Mouse (Mus musculus) stomach, embryonic 16.5 days (tissue): Measurements from ENCODE around the gene Col23a1. TPM values are rescaled to one million over a fixed set of nuclear protein-coding genes. Genes with fewer than 3 reads are reported as not detected.

ENCODE experiments used
- ATAC-seq: fragments of 200-750 bp; cut with Nextera tagmentation; 2 replicates; pipeline ENCODE4 v1.8.0; 2017; ENCODE audit warnings: moderate number of reproducible peaks, moderate TSS enrichment; ENCODE audit not compliant: insufficient read depth, low FRiP score
- H3K27ac ChIP-seq: fragments of 300-500 bp; sonication (generic); 2 replicates; pipeline ENCODE4 v1.5.1; 2014; ENCODE audit warnings: low read length
- H3K27me3 ChIP-seq: fragments of 300-500 bp; sonication (generic); 2 replicates; pipeline ENCODE4 v1.6.1; 2014; ENCODE audit warnings: low read length, control low read depth, mixed read lengths; ENCODE audit not compliant: control insufficient read depth, insufficient read depth
- H3K36me3 ChIP-seq: fragments of 300-500 bp; sonication (generic); 2 replicates; pipeline ENCODE4 v1.6.1; 2014; ENCODE audit warnings: low read length; ENCODE audit not compliant: control insufficient read depth, insufficient read depth
- H3K4me1 ChIP-seq: fragments of 300-500 bp; sonication (generic); 2 replicates; pipeline ENCODE4 v1.6.1; 2014; ENCODE audit warnings: low read length, control low read depth, mixed read lengths; ENCODE audit not compliant: control insufficient read depth, insufficient read depth
- H3K4me2 ChIP-seq: fragments of 300-500 bp; sonication (generic); 2 replicates; pipeline ENCODE4 v1.6.1; 2014; ENCODE audit warnings: low read depth, low read length, mixed read lengths
- H3K4me3 ChIP-seq: fragments of 300-500 bp; sonication (generic); replicated peaks from 2 replicates; pipeline ENCODE4 v1.5.1; 2014; ENCODE audit warnings: mild to moderate bottlenecking, low read length
- H3K9ac ChIP-seq: fragments of 300-500 bp; sonication (generic); 2 replicates; pipeline ENCODE4 v1.6.1; 2014; ENCODE audit warnings: low read length
- H3K9me3 ChIP-seq: fragments of 300-500 bp; sonication (generic); replicated peaks from 2 replicates; pipeline ENCODE4 v1.6.1; 2016; ENCODE audit warnings: low read length, control low read depth; ENCODE audit not compliant: control insufficient read depth
- WGBS: fragments of 180-500 bp; shearing (Covaris S2); extraction: QIAGEN DNeasy Blood & Tissue Kit; methylation state at CpG from one replicate; pipeline ENCODE4 v1.1.7; 2014; 5-methylcytosine and 5-hydroxymethylcytosine counted together
- polyA plus RNA-seq: library from polyadenylated mRNA; unstranded; fragments of >200 nt; fragmentation: Nextera tagmentation; extraction: Ambion mirVana; gene quantifications from 2 replicates; pipeline ENCODE4 v1.2.1, GENCODE M21; 2015

The Col23a1 gene
- polyA plus RNA-seq, 1 experiment from 2014 or later = 7.0 TPM

GRCm38 (mm10) chr11:51448256-51448655, 158.5 kb downstream of the Col23a1 start:
- no peaks in the 10 kb centered on the region for H3K36me3 ChIP-seq
- H3K9ac ChIP-seq = no peak overlapping the region
- H3K4me1 ChIP-seq = peaks cover 8% of the 10 kb centered on the region; the same call in 1 of the 2 replicates
- ATAC-seq = no peak
- no peaks in the 10 kb centered on the region for H3K27me3 ChIP-seq
- no peak overlapping the region for H3K27ac ChIP-seq
- no peak overlapping the region for H3K4me2 ChIP-seq
- H3K9me3 ChIP-seq = no peaks in the 10 kb centered on the region
- 84% methylated on average over 4 of the region's 4 CpGs for WGBS
- no peak overlapping the region for H3K4me3 ChIP-seq

GRCm38 (mm10) chr11:51448680-51449079, 159.0 kb downstream of the Col23a1 start:
- 75% methylated on average over 4 of the region's 4 CpGs for WGBS
- Histone ChIP-seq H3K27ac (no peak overlapping the region), H3K9ac (no peak overlapping the region), H3K4me2 (no peak overlapping the region), H3K4me1 (peaks cover 4% of the 10 kb centered on the region; the same call in 1 of the 2 replicates), H3K36me3 (no peaks in the 10 kb centered on the region), H3K4me3 (no peak overlapping the region), H3K27me3 (no peaks in the 10 kb centered on the region), H3K9me3 (no peaks in the 10 kb centered on the region)
- ATAC-seq = no peak

- H3K36me3 ChIP-seq = no peaks in the 10 kb centered on the region
- WGBS = 84% methylated on average over 7 of the region's 7 CpGs
- H3K4me1 ChIP-seq = peaks cover 4% of the 10 kb centered on the region; the same call in 1 of the 2 replicates
- H3K4me3 ChIP-seq = no peak overlapping the region
- no peaks in the 10 kb centered on the region for H3K9me3 ChIP-seq
- no peaks in the 10 kb centered on the region for H3K27me3 ChIP-seq
- H3K27ac ChIP-seq = no peak overlapping the region
- H3K9ac ChIP-seq = no peak overlapping the region
- no peak for ATAC-seq
- no peak overlapping the region for H3K4me2 ChIP-seq
These were observed 160.2 kb downstream of the Col23a1 start for GRCm38 (mm10) chr11:51449881-51450280.

GRCm38 (mm10) chr11:51451281-51451680, 161.6 kb downstream of the Col23a1 start:
- WGBS = 75% methylated on average over 5 of the region's 5 CpGs
- ATAC-seq = no peak
- H3K36me3 ChIP-seq = no peaks in the 10 kb centered on the region
- H3K4me2 ChIP-seq = no peak overlapping the region
- no peak overlapping the region for H3K9ac ChIP-seq
- H3K4me1 ChIP-seq = peaks cover 4% of the 10 kb centered on the region; the same call in 1 of the 2 replicates
- no peak overlapping the region for H3K27ac ChIP-seq
- H3K4me3 ChIP-seq = no peak overlapping the region
- H3K9me3 ChIP-seq = no peaks in the 10 kb centered on the region
- no peaks in the 10 kb centered on the region for H3K27me3 ChIP-seq

GRCm38 (mm10) chr11:51451925-51452324, 162.2 kb downstream of the Col23a1 start:
- WGBS = 19% methylated on average over 7 of the region's 7 CpGs
- Histone ChIP-seq H3K9me3 (no peaks in the 10 kb centered on the region), H3K36me3 (no peaks in the 10 kb centered on the region), H3K27me3 (no peaks in the 10 kb centered on the region), H3K4me3 (no peak overlapping the region), H3K4me2 (no peak overlapping the region), H3K9ac (no peak overlapping the region), H3K4me1 (peaks cover 4% of the 10 kb centered on the region; the same call in 1 of the 2 replicates), H3K27ac (no peak overlapping the region)
- ATAC-seq = no peak

GRCm38 (mm10) chr11:51453742-51454141, 164.0 kb downstream of the Col23a1 start:
- Histone ChIP-seq H3K4me3 (no peak overlapping the region), H3K36me3 (no peaks in the 10 kb centered on the region), H3K27me3 (no peaks in the 10 kb centered on the region), H3K4me2 (no peak overlapping the region), H3K9ac (no peak overlapping the region), H3K4me1 (no peaks in the 10 kb centered on the region), H3K9me3 (no peaks in the 10 kb centered on the region), H3K27ac (no peak overlapping the region)
- 88% methylated on average over 9 of the region's 9 CpGs for WGBS
- no peak for ATAC-seq

- Histone ChIP-seq H3K9me3 (no peaks in the 10 kb centered on the region), H3K27ac (no peak overlapping the region), H3K27me3 (no peaks in the 10 kb centered on the region), H3K9ac (no peak overlapping the region), H3K4me1 (no peaks in the 10 kb centered on the region), H3K4me2 (no peak overlapping the region), H3K4me3 (no peak overlapping the region), H3K36me3 (no peaks in the 10 kb centered on the region)
- ATAC-seq = no peak
These were observed 165.8 kb downstream of the Col23a1 start for GRCm38 (mm10) chr11:51455501-51455900.

GRCm38 (mm10) chr11:51457624-51458023, 167.9 kb downstream of the Col23a1 start:
- ATAC-seq = no peak
- no peaks in the 10 kb centered on the region for H3K27me3 ChIP-seq
- no peak overlapping the region for H3K27ac ChIP-seq
- H3K4me1 ChIP-seq = no peaks in the 10 kb centered on the region
- H3K9me3 ChIP-seq = no peaks in the 10 kb centered on the region
- no peak overlapping the region for H3K4me3 ChIP-seq
- no peaks in the 10 kb centered on the region for H3K36me3 ChIP-seq
- H3K4me2 ChIP-seq = no peak overlapping the region
- 60% methylated on average over 5 of the region's 5 CpGs for WGBS
- no peak overlapping the region for H3K9ac ChIP-seq

- Histone ChIP-seq H3K27me3 (no peaks in the 10 kb centered on the region), H3K36me3 (no peaks in the 10 kb centered on the region), H3K9me3 (no peaks in the 10 kb centered on the region), H3K27ac (no peak overlapping the region), H3K4me2 (no peak overlapping the region), H3K9ac (no peak overlapping the region), H3K4me1 (no peaks in the 10 kb centered on the region), H3K4me3 (no peak overlapping the region)
- 54% methylated on average over 4 of the region's 4 CpGs for WGBS
- ATAC-seq = no peak
These were observed 168.9 kb downstream of the Col23a1 start for GRCm38 (mm10) chr11:51458649-51459048.
